Mouse (Mus musculus) C2C12 (cell line): ENCODE results near the gene Cxcr6. TPM values are rescaled to one million over a fixed set of nuclear protein-coding genes. Genes with fewer than 3 reads are reported as not detected.

Experiments used
- H3K27me3 ChIP-seq: one replicate; pipeline ENCODE4 v1.6.1; 2011; ENCODE audit not compliant: control insufficient read depth, insufficient read depth, insufficient read length
- H3K36me3 ChIP-seq: one replicate; pipeline ENCODE4 v1.6.1; 2011; ENCODE audit not compliant: control insufficient read depth, insufficient read depth
- H3K4me3 ChIP-seq: one replicate; pipeline ENCODE4 v1.5.1; 2011; ENCODE audit warnings: mild to moderate bottlenecking, control low read depth; ENCODE audit not compliant: poor library complexity, insufficient read depth, severe bottlenecking
- H3K79me2 ChIP-seq: one replicate; pipeline ENCODE4 v1.6.1; 2011; ENCODE audit not compliant: control insufficient read depth, insufficient read depth
- H3K79me3 ChIP-seq: one replicate; pipeline ENCODE4 v1.6.1; 2011; ENCODE audit warnings: low read depth, control low read depth
- H3ac ChIP-seq: one replicate; pipeline ENCODE3; 2011; ENCODE audit warnings: low read depth; ENCODE audit not compliant: control insufficient read depth, insufficient read length
- CEBPB ChIP-seq: IDR thresholded peaks from one replicate; pipeline ENCODE4 v1.6.1; 2011; ENCODE audit warnings: low read depth, mild to moderate bottlenecking, control low read depth, moderate library complexity
- CTCF ChIP-seq: IDR thresholded peaks from one replicate; pipeline ENCODE4 v1.5.1; 2011; ENCODE audit not compliant: control insufficient read depth, insufficient read depth, insufficient read length
- FOSL1 ChIP-seq: IDR thresholded peaks from one replicate; pipeline ENCODE4 v1.8.0; 2011; ENCODE audit warnings: mild to moderate bottlenecking, low read length; ENCODE audit not compliant: poor library complexity, insufficient read depth, severe bottlenecking
- MAX ChIP-seq: IDR thresholded peaks from one replicate; pipeline ENCODE4 v1.6.1; 2011; ENCODE audit warnings: mild to moderate bottlenecking, control low read depth
- MYOD1 ChIP-seq: IDR thresholded peaks from one replicate; pipeline ENCODE4 v1.6.1; 2011; ENCODE audit warnings: low read depth; ENCODE audit not compliant: control insufficient read depth, insufficient read length
- MYOG ChIP-seq: IDR thresholded peaks from one replicate; pipeline ENCODE4 v1.6.1; 2011; ENCODE audit not compliant: control insufficient read depth, insufficient read length; ENCODE audit errors: extremely low read depth
- USF1 ChIP-seq: IDR thresholded peaks from one replicate; pipeline ENCODE4 v1.6.1; 2011; ENCODE audit warnings: low read depth, mild to moderate bottlenecking, control low read depth, moderate library complexity
- long read RNA-seq, 2 experiments: library from polyadenylated mRNA; unstranded; transcript quantifications; one replicate each; pipeline ENCODE4 v2.0.0; 2019 to 2020
- polyA plus RNA-seq: library from polyadenylated mRNA; unstranded; fragments of >200 nt; fragmentation: generic; extraction: Trizol; gene quantifications from one replicate; pipeline ENCODE4 v1.2.1, GENCODE M21; 2012; ENCODE audit warnings: missing spikeins

Cxcr6 gene
- polyA plus RNA-seq = 5.7 TPM
- long read RNA-seq, experiment 1 = 0 reads
- long read RNA-seq, experiment 2, transcript Cxcr6-201 (2 exons, 1,897 nt) = major isoform, 12 of 20 reads
- long read RNA-seq, experiment 2, partial matches to known transcripts = 0 of 20 reads
- long read RNA-seq, experiment 2, other reads (novel, unspliced or antisense) = 8 of 20 reads

DNA sequence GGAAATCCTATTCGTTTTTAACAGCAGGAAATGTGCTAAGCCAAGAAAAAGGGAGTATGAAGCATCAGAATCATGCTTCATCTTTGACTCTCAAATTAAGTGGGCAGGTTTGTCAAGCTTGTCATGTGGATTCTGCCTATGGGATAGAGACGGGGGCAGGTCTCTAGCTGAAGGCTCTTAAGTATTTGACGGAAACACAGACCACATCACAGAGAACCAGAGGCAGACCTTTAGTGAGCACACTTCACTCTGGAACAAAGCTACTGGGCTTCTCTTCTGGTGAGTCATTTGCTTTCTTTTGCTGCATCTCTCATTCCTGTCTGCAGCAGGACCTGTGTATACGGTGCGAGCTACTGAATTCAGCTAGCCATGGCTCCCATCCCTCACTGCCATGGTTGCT is at the start of gene Cxcr6:
Gene Cxcr6, plus strand, starts transcription at position 209 of the 400 bp plus-strand sequence.
- Histone ChIP-seq H3K36me3 (peaks cover 10% of the 10 kb centered on the region), H3K4me3 (no peak within 1 kb of the TSS), H3K79me3 (no peaks in the 10 kb centered on the region), H3K27me3 (no peaks in the 10 kb centered on the region), H3ac (no peak within 1 kb of the TSS), H3K79me2 (no peaks in the 10 kb centered on the region)
- TF ChIP-seq CTCF (no peak), MAX (no peak), FOSL1 (no peak), CEBPB (no peak), USF1 (no peak), MYOD1 (no peak)

DNA sequence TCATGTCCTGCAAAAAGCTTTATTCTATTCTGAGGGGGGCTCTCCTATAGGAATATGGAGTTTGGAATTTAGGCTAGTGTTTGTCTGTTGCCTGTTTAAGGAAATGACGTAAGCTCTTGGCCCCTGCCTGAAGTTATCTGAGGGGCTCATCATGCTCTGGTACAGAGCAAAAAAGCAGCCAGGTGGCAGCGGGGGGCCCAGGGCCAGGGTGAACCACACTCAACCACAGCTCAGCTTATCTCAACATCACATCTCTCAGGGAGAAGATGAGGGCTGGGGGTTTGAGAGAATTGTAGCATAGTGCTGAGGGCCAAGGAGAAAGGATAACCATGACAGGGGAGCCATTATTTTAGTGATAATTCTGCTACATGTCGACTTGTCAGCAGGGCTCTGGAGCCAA is 49.5 kb upstream of the Cxcr6 start:
- no peak overlapping the region for H3ac ChIP-seq
- no peaks in the 10 kb centered on the region for H3K36me3 ChIP-seq
- no peak for TF ChIP-seq MYOD1
- TF ChIP-seq FOSL1 = no peak
- TF ChIP-seq MAX = no peak
- TF ChIP-seq CEBPB = no peak
- no peak for TF ChIP-seq CTCF
- no peak for TF ChIP-seq USF1
- no peak for TF ChIP-seq MYOG
- H3K79me3 ChIP-seq = no peaks in the 10 kb centered on the region
- no peaks in the 10 kb centered on the region for H3K79me2 ChIP-seq
- no peaks in the 10 kb centered on the region for H3K27me3 ChIP-seq
- H3K4me3 ChIP-seq = no peak overlapping the region

DNA sequence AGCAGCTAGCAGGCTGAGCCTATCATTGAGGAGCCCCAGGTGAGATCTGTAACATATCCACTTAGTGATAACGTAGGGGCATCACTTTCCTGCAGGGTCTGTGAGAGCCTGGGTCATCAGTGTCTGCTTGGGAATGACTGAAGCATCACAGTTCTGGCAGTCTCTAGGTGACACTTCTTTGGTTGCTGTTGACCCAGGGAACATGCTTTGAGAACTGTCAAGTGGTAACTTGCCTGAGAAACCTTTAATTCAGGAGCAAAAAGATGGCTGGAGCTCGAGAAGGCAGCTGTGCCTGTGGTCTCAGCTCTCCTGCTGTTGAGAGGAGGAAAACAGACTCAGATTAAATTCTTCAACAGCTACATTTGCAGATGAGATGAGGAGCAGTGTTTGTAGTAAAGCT is 48.9 kb upstream of the Cxcr6 start:
- no peak for TF ChIP-seq FOSL1
- no peak for TF ChIP-seq MYOD1
- no peak for TF ChIP-seq USF1
- no peak for TF ChIP-seq MAX
- TF ChIP-seq CTCF = no peak
- TF ChIP-seq MYOG = no peak
- no peak for TF ChIP-seq CEBPB
- Histone ChIP-seq H3K36me3 (no peaks in the 10 kb centered on the region), H3K79me2 (no peaks in the 10 kb centered on the region), H3ac (no peak overlapping the region), H3K4me3 (no peak overlapping the region), H3K79me3 (no peaks in the 10 kb centered on the region), H3K27me3 (no peaks in the 10 kb centered on the region)

GRCm38 (mm10) chr9:123758156-123758555 is 48.1 kb upstream of the Cxcr6 start:
- H3ac ChIP-seq = no peak overlapping the region
- no peaks in the 10 kb centered on the region for H3K79me2 ChIP-seq
- H3K27me3 ChIP-seq = no peaks in the 10 kb centered on the region
- TF ChIP-seq CEBPB (no peak), USF1 (no peak), MYOD1 (no peak), FOSL1 (no peak), MYOG (no peak), MAX (no peak), CTCF (no peak)
- H3K4me3 ChIP-seq = no peak overlapping the region
- H3K36me3 ChIP-seq = no peaks in the 10 kb centered on the region
- H3K79me3 ChIP-seq = no peaks in the 10 kb centered on the region

DNA sequence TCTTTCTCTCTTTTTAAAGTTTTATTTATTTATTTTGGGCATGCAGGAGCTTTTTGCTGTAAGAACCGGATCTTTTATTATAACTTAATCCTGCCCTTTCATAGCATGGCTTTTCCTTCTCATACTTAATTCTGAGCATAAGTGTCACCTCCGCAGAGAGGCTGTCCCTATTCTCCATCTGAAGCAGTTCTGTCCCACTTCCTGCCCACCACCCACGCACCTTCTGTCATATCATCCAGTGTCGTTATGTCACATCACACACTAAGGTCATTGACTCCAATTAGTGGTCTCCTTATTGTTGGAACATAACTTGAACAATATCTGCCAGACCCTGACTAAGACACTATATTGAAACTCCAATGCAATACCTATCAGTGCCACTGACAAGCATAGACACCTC is 47.6 kb upstream of the Cxcr6 start:
- Histone ChIP-seq H3K79me2 (no peaks in the 10 kb centered on the region), H3K27me3 (no peaks in the 10 kb centered on the region), H3K4me3 (no peak overlapping the region), H3ac (no peak overlapping the region), H3K79me3 (no peaks in the 10 kb centered on the region), H3K36me3 (no peaks in the 10 kb centered on the region)
- no peak for TF ChIP-seq MYOG
- TF ChIP-seq USF1 = no peak
- no peak for TF ChIP-seq CEBPB
- TF ChIP-seq MAX = no peak
- no peak for TF ChIP-seq MYOD1
- TF ChIP-seq FOSL1 = no peak
- no peak for TF ChIP-seq CTCF

- Histone ChIP-seq H3K27me3 (no peaks in the 10 kb centered on the region), H3K4me3 (no peak overlapping the region), H3K36me3 (no peaks in the 10 kb centered on the region), H3K79me2 (no peaks in the 10 kb centered on the region), H3ac (no peak overlapping the region), H3K79me3 (no peaks in the 10 kb centered on the region)
- TF ChIP-seq MAX = no peak
- no peak for TF ChIP-seq CEBPB
- TF ChIP-seq MYOG = no peak
These were observed 45.5 kb upstream of the Cxcr6 start for GRCm38 (mm10) chr9:123760806-123761205.
